Mouse (Mus musculus) myocyte (in vitro differentiated cells): ENCODE data around the gene Rnf216. TPM values are rescaled to one million over a fixed set of nuclear protein-coding genes. Genes with fewer than 3 reads are reported as not detected.

Experiments
- H3K27me3 ChIP-seq: one replicate; pipeline ENCODE4 v1.6.1; 2011; ENCODE audit not compliant: control insufficient read depth, insufficient read depth, insufficient read length
- H3K36me3 ChIP-seq: one replicate; pipeline ENCODE4 v1.6.1; 2011; ENCODE audit not compliant: control insufficient read depth, insufficient read depth
- H3K4me2 ChIP-seq: one replicate; pipeline ENCODE4 v1.6.1; 2011; ENCODE audit warnings: low read depth, control low read depth
- H3K4me3 ChIP-seq: one replicate; pipeline ENCODE4 v1.5.1; 2011; ENCODE audit warnings: mild to moderate bottlenecking, control low read depth, moderate library complexity
- H3K79me2 ChIP-seq: one replicate; pipeline ENCODE4 v1.6.1; 2011; ENCODE audit not compliant: control insufficient read depth, insufficient read depth
- H3ac ChIP-seq: one replicate; pipeline ENCODE4 v1.6.1; 2011; ENCODE audit not compliant: control insufficient read depth, insufficient read length
- CEBPB ChIP-seq: IDR thresholded peaks from 2 replicates; pipeline ENCODE4 v1.6.1; 2011; ENCODE audit warnings: mild to moderate bottlenecking, moderate library complexity; ENCODE audit not compliant: poor library complexity, insufficient read depth, severe bottlenecking
- E2F4 ChIP-seq: IDR thresholded peaks from one replicate; pipeline ENCODE4 v1.6.1; 2011; ENCODE audit warnings: mild to moderate bottlenecking, control low read depth, moderate library complexity; ENCODE audit not compliant: insufficient read depth
- MAX ChIP-seq: IDR thresholded peaks from one replicate; pipeline ENCODE4 v1.6.1; 2011; ENCODE audit warnings: low read depth, mild to moderate bottlenecking, control low read depth
- MYOD1 ChIP-seq, 3 experiments: IDR thresholded peaks; one replicate each; pipeline ENCODE4 v1.6.1; 2011; ENCODE audit warnings: control low read depth in 2 of 3, low read depth in 2 of 3, mild to moderate bottlenecking in 2 of 3, moderate library complexity in 1 of 3; ENCODE audit not compliant: insufficient read length in 2 of 3, control insufficient read depth in 1 of 3
- MYOG ChIP-seq, 3 experiments: IDR thresholded peaks; one replicate each; pipeline ENCODE4 v1.6.1; 2011; ENCODE audit warnings: control low read depth in 2 of 3, low read depth in 2 of 3, mild to moderate bottlenecking in 2 of 3; ENCODE audit not compliant: insufficient read length in 2 of 3, control insufficient read depth in 1 of 3, insufficient read depth in 1 of 3
- POLR2A ChIP-seq: IDR thresholded peaks from one replicate; pipeline ENCODE4 v1.6.1; 2011; ENCODE audit warnings: low read depth, mild to moderate bottlenecking, control low read depth, moderate library complexity; ENCODE audit not compliant: insufficient read length
- POLR2AphosphoS2 ChIP-seq: IDR thresholded peaks from one replicate; pipeline ENCODE4 v1.6.1; 2011; ENCODE audit warnings: low read depth, control low read depth; ENCODE audit not compliant: insufficient read length
- REST ChIP-seq: IDR thresholded peaks from one replicate; pipeline ENCODE4 v1.6.1; 2011; ENCODE audit warnings: mild to moderate bottlenecking, control low read depth, moderate library complexity; ENCODE audit not compliant: insufficient read depth, insufficient read length
- SRF ChIP-seq: IDR thresholded peaks from one replicate; pipeline ENCODE4 v1.6.1; 2011; ENCODE audit warnings: low read depth; ENCODE audit not compliant: control insufficient read depth, insufficient read length
- TCF12 ChIP-seq: IDR thresholded peaks from one replicate; pipeline ENCODE4 v1.6.1; 2011; ENCODE audit warnings: mild to moderate bottlenecking, control low read depth; ENCODE audit not compliant: poor library complexity, insufficient read depth, severe bottlenecking
- TCF3 ChIP-seq: IDR thresholded peaks from one replicate; pipeline ENCODE4 v1.6.1; 2011; ENCODE audit warnings: low read depth, control low read depth; ENCODE audit not compliant: insufficient read length
- USF1 ChIP-seq: IDR thresholded peaks from one replicate; pipeline ENCODE4 v1.6.1; 2011; ENCODE audit warnings: low read depth, mild to moderate bottlenecking, control low read depth, moderate library complexity
- polyA plus RNA-seq: library from polyadenylated mRNA; unstranded; fragments of >200 nt; fragmentation: generic; extraction: Trizol; gene quantifications from one replicate; pipeline ENCODE4 v1.2.1, GENCODE M21; 2012; ENCODE audit warnings: missing spikeins

Gene Rnf216
- polyA plus RNA-seq, 1 experiment, result 15.9 TPM

- no peaks in the 10 kb centered on the region for H3K79me2 ChIP-seq
- H3K27me3 ChIP-seq, result no peaks in the 10 kb centered on the region
- H3ac ChIP-seq, result no peak overlapping the region
Measured at GRCm38 (mm10) chr5:143036052-143036451, 76.7 kb downstream of the Rnf216 start.

GRCm38 (mm10) chr5:143035271-143035670 lies 77.5 kb downstream of the Rnf216 start:
- H3K79me2 ChIP-seq, result no peaks in the 10 kb centered on the region
- no peak overlapping the region for H3ac ChIP-seq
- no peak overlapping the region for H3K4me3 ChIP-seq
- no peaks in the 10 kb centered on the region for H3K27me3 ChIP-seq
- H3K36me3 ChIP-seq, result no peaks in the 10 kb centered on the region
- TF ChIP-seq MYOD1 (IDR thresholded peaks at IDR 0.05; ENCODE audit: control insufficient read depth in 1 of 3, insufficient read length in 2 of 3, low read depth in 2 of 3), result peak in 1 of 3 experiments; percentile 44
- no peak for TF ChIP-seq CEBPB
- no peak for TF ChIP-seq POLR2A
- no peak for TF ChIP-seq MAX
- no peak for TF ChIP-seq USF1
- TF ChIP-seq MYOG (IDR thresholded peaks at IDR 0.05; ENCODE audit: control insufficient read depth in 1 of 3, insufficient read depth in 1 of 3, insufficient read length in 2 of 3, low read depth in 2 of 3), result peak in 1 of 3 experiments; percentile 16
- H3K4me2 ChIP-seq, result no peak overlapping the region

More at GRCm38 (mm10) chr5:143036052-143036451, 76.7 kb downstream of the Rnf216 start:
- Histone ChIP-seq H3K4me2 (no peak overlapping the region), H3K4me3 (no peak overlapping the region), H3K36me3 (no peaks in the 10 kb centered on the region)
- no peak for TF ChIP-seq USF1
- no peak for TF ChIP-seq MYOG (IDR thresholded peaks at IDR 0.05; ENCODE audit: control insufficient read depth in 1 of 3, insufficient read depth in 1 of 3, insufficient read length in 2 of 3, low read depth in 2 of 3)
- no peak for TF ChIP-seq POLR2AphosphoS2
- TF ChIP-seq E2F4, result no peak
- TF ChIP-seq MYOD1 (IDR thresholded peaks at IDR 0.05; ENCODE audit: control insufficient read depth in 1 of 3, insufficient read length in 2 of 3, low read depth in 2 of 3), result no peak
- no peak for TF ChIP-seq REST
- TF ChIP-seq SRF, result no peak
- no peak for TF ChIP-seq TCF3
- TF ChIP-seq CEBPB, result no peak
- TF ChIP-seq MAX, result no peak
- TF ChIP-seq POLR2A, result no peak
- TF ChIP-seq TCF12, result no peak

- H3K36me3 ChIP-seq, result no peaks in the 10 kb centered on the region
- H3K79me2 ChIP-seq, result no peaks in the 10 kb centered on the region
- no peak overlapping the region for H3K4me2 ChIP-seq
- no peaks in the 10 kb centered on the region for H3K27me3 ChIP-seq
- peak in 2 of 3 experiments; percentile 47 to 62 for TF ChIP-seq MYOG (IDR thresholded peaks at IDR 0.05; ENCODE audit: control insufficient read depth in 1 of 3, insufficient read depth in 1 of 3, insufficient read length in 2 of 3, low read depth in 2 of 3)
- TF ChIP-seq MYOD1 (IDR thresholded peaks at IDR 0.05; ENCODE audit: control insufficient read depth in 1 of 3, insufficient read length in 2 of 3, low read depth in 2 of 3), result peak in 2 of 3 experiments; percentile 34 to 88
- no peak for TF ChIP-seq MAX
- H3ac ChIP-seq, result no peak overlapping the region
- H3K4me3 ChIP-seq, result no peak overlapping the region
Measured at GRCm38 (mm10) chr5:143034108-143034507, 78.7 kb downstream of the Rnf216 start.

GRCm38 (mm10) chr5:143033277-143033676 lies 79.5 kb downstream of the Rnf216 start:
- Histone ChIP-seq H3ac (no peak overlapping the region), H3K36me3 (no peaks in the 10 kb centered on the region), H3K4me2 (peak overlapping the region; percentile 26), H3K79me2 (no peaks in the 10 kb centered on the region), H3K4me3 (no peak overlapping the region), H3K27me3 (no peaks in the 10 kb centered on the region)
- TF ChIP-seq USF1 (no peak), CEBPB (no peak), TCF12 (no peak), MAX (no peak), POLR2AphosphoS2 (no peak), TCF3 (no peak), MYOG (IDR thresholded peaks at IDR 0.05; ENCODE audit: control insufficient read depth in 1 of 3, insufficient read depth in 1 of 3, insufficient read length in 2 of 3, low read depth in 2 of 3) (no peak), POLR2A (no peak), E2F4 (no peak)

- no peaks in the 10 kb centered on the region for H3K36me3 ChIP-seq
- H3K79me2 ChIP-seq, result no peaks in the 10 kb centered on the region
- no peak for TF ChIP-seq SRF
- TF ChIP-seq MYOG (IDR thresholded peaks at IDR 0.05; ENCODE audit: control insufficient read depth in 1 of 3, insufficient read depth in 1 of 3, insufficient read length in 2 of 3, low read depth in 2 of 3), result no peak
- TF ChIP-seq MYOD1 (IDR thresholded peaks at IDR 0.05; ENCODE audit: control insufficient read depth in 1 of 3, insufficient read length in 2 of 3, low read depth in 2 of 3), result peak in 1 of 3 experiments; percentile 32
- no peak for TF ChIP-seq TCF3
- TF ChIP-seq MAX, result no peak
- TF ChIP-seq USF1, result peak; percentile 63
- TF ChIP-seq POLR2A, result no peak
- TF ChIP-seq TCF12, result no peak
- no peak for TF ChIP-seq CEBPB
- TF ChIP-seq REST, result no peak
- TF ChIP-seq POLR2AphosphoS2, result no peak
- no peak overlapping the region for H3K4me3 ChIP-seq
- H3K27me3 ChIP-seq, result no peaks in the 10 kb centered on the region
- peak overlapping the region; percentile 26 for H3K4me2 ChIP-seq
- H3ac ChIP-seq, result no peak overlapping the region
Measured at GRCm38 (mm10) chr5:143032639-143033146, 80.1 kb downstream of the Rnf216 start.
